ENCODE assay signal across 30 mouse cellular contexts in genomic region chr17:85986624-85987023, GRCm38 (mm10).
DNase-seq lines count a peak whose midpoint lies in the region; ATAC-seq and TF ChIP-seq lines count a peak whose summit lies in the region.
"Had no signal": no experiment of that assay in that cellular context is flagged by ENCODE, and none has a peak within 500 bp of the region (broad histone marks: within the 10 kb centered on the region; RNA-seq: fewer than 3 reads in every experiment).

No protein-coding gene starts in this region.

- no peaks in the 10 kb centered on the region for H3K79me2 ChIP-seq in heart, adult 2 months (replicated peaks; ENCODE audit: control insufficient read depth, insufficient read depth, low read length)

- DNase-seq in heart, adult 11 months, result peak; percentile 78
- DNase-seq in heart, adult 2 months, result no peak
- no peak for DNase-seq in kidney, postnatal 4 days
- DNase-seq in retina, embryonic 14.5 days (ENCODE audit: low spot score), result peak; percentile 31
- no peak for DNase-seq in retina, postnatal 1 day
- DNase-seq in embryonic facial prominence, embryonic 14.5 days (ENCODE audit: low spot score), result peak; percentile 35
- no peak for DNase-seq in cerebellum, postnatal 10 days
- DNase-seq: adrenal gland, adult 2 months; adrenal gland, postnatal 14 days; cerebellum, adult 11 months; cerebellum, adult 2 months; cerebellum, adult 9-11 months; cerebellum, postnatal 36 days; embryo, embryonic 11 days; gastrocnemius, postnatal 10 days; gastrocnemius, postnatal 36 days; heart, postnatal 10 days; heart, postnatal 36 days had no signal

- no peak for ATAC-seq in kidney, embryonic 16.5 days (ENCODE audit: low FRiP score, low TSS enrichment)
- ATAC-seq in embryonic facial prominence, embryonic 14.5 days (ENCODE audit: low read depth), result peak; percentile 12; the same call in 1 of the 2 replicates
- ATAC-seq: activated CD4-positive, CD25-positive, alpha-beta regulatory T cell, adult 4 months; CD4-positive, CD25-positive, alpha-beta regulatory T cell, adult 4 months; forebrain, embryonic 13.5 days; forebrain, embryonic 16.5 days; hindbrain, embryonic 16.5 days; intestine, embryonic 16.5 days had no signal

- no peak for TF ChIP-seq CTCF in heart, adult 2 months (IDR thresholded peaks at IDR 0.05)

- intact Hi-C loops in heart, adult 2 months (cut with DNase I), result no loop called here

- H3K9ac ChIP-seq in heart, adult 2 months (ENCODE audit: low read depth, low read length), result no peak overlapping the region
- H3K9ac ChIP-seq in kidney, embryonic 16.5 days (replicated peaks; ENCODE audit: low read length), result no peak overlapping the region
- H3K9ac ChIP-seq in embryonic facial prominence, embryonic 14.5 days (ENCODE audit: low read depth, low read length), result no peak overlapping the region
- H3K9ac ChIP-seq: forebrain, embryonic 13.5 days; heart, embryonic 12.5 days; heart, embryonic 15.5 days; hindbrain, embryonic 13.5 days had no signal

- H3K4me3 ChIP-seq in heart, adult 2 months, result no peak overlapping the region
- H3K4me3 ChIP-seq in kidney, embryonic 16.5 days (ENCODE audit: low read length), result no peak overlapping the region
- no peak overlapping the region for H3K4me3 ChIP-seq in embryonic facial prominence, embryonic 14.5 days (ENCODE audit: low read depth, low read length)
- H3K4me3 ChIP-seq: erythroblast, embryonic 14.5 days; forebrain, embryonic 13.5 days; heart, embryonic 12.5 days; heart, embryonic 15.5 days; hindbrain, embryonic 10.5 days; hindbrain, embryonic 13.5 days had no signal

- no peaks in the 10 kb centered on the region for H3K4me1 ChIP-seq in heart, adult 2 months (ENCODE audit: control insufficient read depth, insufficient read depth, low read length)
- H3K4me1 ChIP-seq in kidney, embryonic 16.5 days (ENCODE audit: insufficient read depth, low read length), result peaks cover 9% of the 10 kb centered on the region
- H3K4me1 ChIP-seq in embryonic facial prominence, embryonic 14.5 days (ENCODE audit: control insufficient read depth, insufficient read depth, low read length), result peaks cover 42% of the 10 kb centered on the region
- H3K4me1 ChIP-seq: forebrain, embryonic 13.5 days; hindbrain, embryonic 13.5 days had no signal

- H3K9me3 ChIP-seq in kidney, embryonic 16.5 days (ENCODE audit: low read length), result no peaks in the 10 kb centered on the region
- H3K9me3 ChIP-seq in embryonic facial prominence, embryonic 14.5 days (ENCODE audit: control insufficient read depth, low read length), result no peaks in the 10 kb centered on the region
- H3K9me3 ChIP-seq: heart, embryonic 12.5 days; heart, embryonic 15.5 days; hindbrain, embryonic 10.5 days; hindbrain, embryonic 13.5 days had no signal

- H3K27ac ChIP-seq in heart, adult 2 months, result no peak overlapping the region
- H3K27ac ChIP-seq in kidney, embryonic 16.5 days (ENCODE audit: low read length), result peak overlapping the region; percentile 79
- no peak overlapping the region; the same call in 1 of the 2 replicates for H3K27ac ChIP-seq in embryonic facial prominence, embryonic 14.5 days (replicated peaks; ENCODE audit: low read depth, low read length)
- H3K27ac ChIP-seq: forebrain, embryonic 13.5 days; heart, embryonic 15.5 days; hindbrain, embryonic 10.5 days; hindbrain, embryonic 13.5 days had no signal

- H3K4me2 ChIP-seq in kidney, embryonic 16.5 days (replicated peaks; ENCODE audit: low read depth, low read length), result no peak overlapping the region
- no peak overlapping the region for H3K4me2 ChIP-seq in embryonic facial prominence, embryonic 14.5 days (ENCODE audit: low read depth, low read length)
- H3K4me2 ChIP-seq: forebrain, embryonic 13.5 days; heart, embryonic 12.5 days; heart, embryonic 15.5 days; hindbrain, embryonic 13.5 days had no signal

- WGBS in heart, adult 2 months, result 75% methylated on average over 4 of the region's 4 CpGs
- 64% methylated on average over 4 of the region's 4 CpGs for WGBS in kidney, embryonic 16.5 days
- WGBS in embryonic facial prominence, embryonic 14.5 days, result 65% methylated on average over 4 of the region's 4 CpGs

- no peak for TF ChIP-seq EP300 in heart, adult 2 months (IDR thresholded peaks at IDR 0.05; ENCODE audit: insufficient read depth, low read depth, low read length)

- H3K36me3 ChIP-seq in heart, adult 2 months (ENCODE audit: control insufficient read depth, insufficient read depth, low read length), result no peaks in the 10 kb centered on the region
- no peaks in the 10 kb centered on the region; the same call in 1 of the 2 replicates for H3K36me3 ChIP-seq in kidney, embryonic 16.5 days (ENCODE audit: insufficient read depth, low read length)
- H3K36me3 ChIP-seq in embryonic facial prominence, embryonic 14.5 days (ENCODE audit: control insufficient read depth, insufficient read depth, low read length), result no peaks in the 10 kb centered on the region

- TF ChIP-seq POLR2A in heart, adult 2 months (IDR thresholded peaks at IDR 0.05; ENCODE audit: insufficient read depth, low read depth, low read length), result no peak

- H3K27me3 ChIP-seq in heart, adult 2 months (ENCODE audit: control insufficient read depth, insufficient read depth, low read length), result no peaks in the 10 kb centered on the region
- H3K27me3 ChIP-seq in kidney, embryonic 16.5 days (ENCODE audit: insufficient read depth, low read length), result no peaks in the 10 kb centered on the region
- 0 out of 2 replicates have a peak, but pooled peaks cover 5% of the 10 kb centered on the region for H3K27me3 ChIP-seq in embryonic facial prominence, embryonic 14.5 days (replicated peaks; ENCODE audit: control insufficient read depth, insufficient read depth, low read length)
- H3K27me3 ChIP-seq: forebrain, embryonic 13.5 days; heart, embryonic 12.5 days; heart, embryonic 15.5 days; hindbrain, embryonic 13.5 days had no signal

Comparison
In these comparisons a context has a peak if more than half of its experiments do, and no peak if none do; other contexts are left out.
1. DNase-seq: peak in heart, adult 11 months (single experiment), retina, embryonic 14.5 days (single experiment) and embryonic facial prominence, embryonic 14.5 days (single experiment); none in heart, adult 2 months (0 of 2), kidney, postnatal 4 days (0 of 2), retina, postnatal 1 day (single experiment) and cerebellum, postnatal 10 days (0 of 2).